Mouse (Mus musculus): ENCODE data around the gene Frmd4b.

DNA sequence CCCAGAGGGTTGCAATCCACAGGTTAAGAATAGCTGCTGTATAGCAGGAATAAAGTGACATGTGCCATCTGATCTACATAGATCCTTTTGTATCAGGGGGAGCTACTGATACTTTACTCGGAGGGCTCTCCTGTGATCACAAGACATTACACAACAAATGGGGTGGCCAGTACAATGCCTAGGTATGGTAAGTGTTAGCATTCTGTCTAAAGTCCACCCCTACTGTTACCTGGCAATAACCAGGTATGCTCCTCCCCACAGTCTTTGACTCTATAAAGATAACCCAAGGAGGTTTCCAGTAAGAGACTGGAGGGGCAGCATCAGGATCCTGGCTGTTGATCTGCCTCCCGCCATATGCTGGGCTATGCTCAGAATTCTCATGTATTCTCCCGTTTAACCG lies 219.4 kb downstream of the Frmd4b start:
- TF ChIP-seq POLR2A (IDR thresholded peaks at IDR 0.05; ENCODE audit: borderline replicate concordance, control insufficient read depth, low read depth, low read length) (no peak), CTCF (IDR thresholded peaks at IDR 0.05; ENCODE audit: control insufficient read depth, insufficient read depth, low read length) (no peak)

All from bone marrow, adult 2 months (tissue).